Mouse (Mus musculus) CH12.LX (cell line): Measurements from ENCODE around the gene Ttll13. TPM values are rescaled to one million over a fixed set of nuclear protein-coding genes. Genes with fewer than 3 reads are reported as not detected.

Experiments used
- DNase-seq: peaks from one replicate; pipeline ENCODE4 v3.0.0-alpha.2; 2013; ENCODE audit errors: extremely low read depth
- H3K27ac ChIP-seq: 2 replicates; pipeline ENCODE4 v1.5.1; 2012; ENCODE audit warnings: low read depth, mild to moderate bottlenecking, control low read depth, moderate library complexity; ENCODE audit not compliant: insufficient read depth
- H3K27me3 ChIP-seq: replicated peaks from 2 replicates; pipeline ENCODE3; 2012; ENCODE audit warnings: inconsistent platforms
- H3K36me3 ChIP-seq, 2 experiments: replicated peaks in 1 of 2; 2 replicates each; pipeline versions ENCODE3 to v1.6.1; 2012; ENCODE audit warnings: inconsistent platforms in 1 of 2, low read length in 1 of 2, mild to moderate bottlenecking in 1 of 2, mixed read lengths in 1 of 2, moderate library complexity in 1 of 2; ENCODE audit not compliant: control insufficient read depth in 1 of 2, insufficient read depth in 1 of 2
- H3K4me1 ChIP-seq, 2 experiments: 2 replicates each; pipeline ENCODE4 v1.6.1; 2012; ENCODE audit warnings: inconsistent platforms in 1 of 2, moderate library complexity in 1 of 2; ENCODE audit not compliant: insufficient read depth in 2 of 2, control insufficient read depth in 1 of 2
- H3K4me2 ChIP-seq: 2 replicates; pipeline ENCODE4 v1.6.1; 2012; ENCODE audit warnings: low read depth, mild to moderate bottlenecking, control low read depth; ENCODE audit not compliant: poor library complexity, insufficient read depth, severe bottlenecking
- H3K4me3 ChIP-seq, 3 experiments: fragments of 150-350 bp in 1 of 3; sonication (generic) in 1 of 3; replicated peaks in 1 of 3; 2 replicates each; pipeline versions ENCODE3 to v1.5.1; 2011 to 2012; ENCODE audit warnings: low read depth in 2 of 3, low read length in 2 of 3, mild to moderate bottlenecking in 2 of 3, moderate library complexity in 2 of 3, control low read depth in 1 of 3, improper control_type of control experiment in 1 of 3, inconsistent platforms in 1 of 3, mixed read lengths in 1 of 3; ENCODE audit not compliant: poor library complexity in 1 of 3
- H3K79me2 ChIP-seq: replicated peaks from 2 replicates; pipeline ENCODE4 v1.6.1; 2012; ENCODE audit warnings: mild to moderate bottlenecking, moderate library complexity; ENCODE audit not compliant: control insufficient read depth, poor library complexity, insufficient read depth, severe bottlenecking; ENCODE audit errors: extremely low read depth
- H3K9ac ChIP-seq: 2 replicates; pipeline ENCODE4 v1.6.1; 2012; ENCODE audit warnings: low read depth, mild to moderate bottlenecking, control low read depth, moderate library complexity; ENCODE audit not compliant: insufficient read depth
- H3K9me3 ChIP-seq: replicated peaks from 2 replicates; pipeline ENCODE3; 2012; ENCODE audit warnings: low read length, inconsistent platforms, mixed read lengths
- CTCF ChIP-seq, 2 experiments: IDR thresholded peaks in 1 of 2; conservative IDR thresholded peaks in 1 of 2; 2 replicates each; pipeline ENCODE4 v1.5.1; 2011 to 2012; ENCODE audit warnings: low read depth in 2 of 2, low read length in 2 of 2, improper control_type of control experiment in 1 of 2, inconsistent platforms in 1 of 2, mild to moderate bottlenecking in 1 of 2, moderate library complexity in 1 of 2
- ETS1 ChIP-seq: conservative IDR thresholded peaks from 2 replicates; pipeline ENCODE4 v1.6.1; 2012; ENCODE audit warnings: low read depth, mild to moderate bottlenecking, inconsistent platforms, low read length, improper control_type of control experiment, moderate library complexity
- dilution Hi-C: fragments of 300-500 bp; cut with MboI; formaldehyde crosslinking; loops from 2 replicates; pipeline ENCODE4 v1.14.3; 2020; ENCODE audit warnings: low sequenced_read_pairs; ENCODE audit not compliant: extremely low pct_unique_long_range_greater_than_20kb, extremely low pct_ligation_motif_present
- in situ Hi-C: fragments of 300-500 bp; cut with MboI; formaldehyde crosslinking; loops from 3 replicates; pipeline ENCODE4 v1.14.3; 2019; ENCODE audit warnings: low sequenced_read_pairs, low pct_ligation_motif_present, low pct_unique_long_range_greater_than_20kb, mixed read lengths
- polyA plus RNA-seq: library from polyadenylated mRNA; unstranded; fragments of >175 nt; gene quantifications from 2 replicates; pipeline ENCODE4 v1.2.1, GENCODE M21; 2012; ENCODE audit warnings: low read depth; ENCODE audit not compliant: insufficient read length
- total RNA-seq, 2 experiments: library from RNA; depleted of rRNA; stranded (reverse); fragments of 300-350 nt in 1 of 2; fragments of >200 nt in 1 of 2; gene quantifications; 2 replicates each; pipeline ENCODE4 v1.2.3; 2012 to 2014

The Ttll13 gene
- total and polyA plus RNA-seq, 3 experiments, result 0.59 TPM; not detected in 2

DNA sequence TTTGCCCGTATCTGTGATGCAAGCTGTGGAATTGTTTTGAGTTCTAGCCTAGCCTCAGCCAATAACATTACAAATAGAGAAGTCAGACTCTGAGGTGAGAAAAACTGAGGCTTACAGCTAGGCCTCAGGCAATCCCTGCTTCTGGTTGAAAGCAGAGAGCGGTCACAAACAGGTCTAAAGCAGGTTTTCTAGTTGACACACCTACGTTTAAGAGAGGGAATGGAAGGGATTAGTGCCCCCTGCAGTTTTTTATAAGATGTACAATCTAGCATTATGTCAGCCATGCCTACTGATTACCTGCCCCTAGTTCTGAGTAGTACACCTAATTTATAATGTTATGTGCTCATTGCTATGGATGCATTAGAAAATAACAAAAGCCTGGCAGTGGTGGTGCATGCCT is 61.6 kb downstream of the Ttll13 start:
- in situ Hi-C loops, result no loop called here
- Histone ChIP-seq H3K4me3 (no peak overlapping the region), H3K79me2 (peaks cover 7% of the 10 kb centered on the region; the same call in 1 of the 2 replicates), H3K4me2 (no peak overlapping the region), H3K27ac (no peak overlapping the region), H3K4me1 (no peaks in the 10 kb centered on the region), H3K27me3 (no peaks in the 10 kb centered on the region), H3K9ac (no peak overlapping the region), H3K9me3 (no peaks in the 10 kb centered on the region), H3K36me3 (peaks cover 84 to 96% of the 10 kb centered on the region in 2 experiments)
- TF ChIP-seq ETS1, result no peak
- TF ChIP-seq CTCF (conservative IDR thresholded peaks at IDR 0.05 in 1 of 2, IDR thresholded peaks at IDR 0.05 in 1 of 2; ENCODE audit: low read depth in 2 of 2, low read length in 2 of 2), result peak in 1 of 2 experiments; percentile 7; a peak in 1 of 4 replicates
- dilution Hi-C loops, result no loop called here
- DNase-seq, result no peak

Other genes with a start within 250 kb of the Ttll13 start
- 16.2 and 16.3 TPM in 2 replicates for gene Zfp710, start 221.6 kb upstream of the Ttll13 start, total RNA-seq (2012; rRNA removed)
- gene Zfp710, start 221.6 kb upstream of the Ttll13 start, total RNA-seq (2014; rRNA removed), result 6.1 and 7.6 TPM in 2 replicates
- gene Zfp710, start 221.6 kb upstream of the Ttll13 start, polyA plus RNA-seq, result 12.1 and 14.4 TPM in 2 replicates
- gene Idh2, start 131.0 kb upstream of the Ttll13 start, total RNA-seq (2012; rRNA removed), result 71.1 and 96.4 TPM in 2 replicates
- 20.8 and 21.5 TPM in 2 replicates for gene Idh2, start 131.0 kb upstream of the Ttll13 start, total RNA-seq (2014; rRNA removed)
- gene Idh2, start 131.0 kb upstream of the Ttll13 start, polyA plus RNA-seq, result 13.6 and 21.1 TPM in 2 replicates
- gene Sema4b, start 59.5 kb upstream of the Ttll13 start, total RNA-seq (2012; rRNA removed), result 8.6 and 9.4 TPM in 2 replicates
- gene Sema4b, start 59.5 kb upstream of the Ttll13 start, total RNA-seq (2014; rRNA removed), result 1.3 and 1.5 TPM in 2 replicates
- 5.2 and 6.7 TPM in 2 replicates for gene Sema4b, start 59.5 kb upstream of the Ttll13 start, polyA plus RNA-seq
- gene Cib1, start 13.6 kb upstream of the Ttll13 start, total RNA-seq (2012; rRNA removed), result 69.6 and 73.1 TPM in 2 replicates
- 29.1 and 29.5 TPM in 2 replicates for gene Cib1, start 13.6 kb upstream of the Ttll13 start, total RNA-seq (2014; rRNA removed)
- 48.1 and 51.8 TPM in 2 replicates for gene Cib1, start 13.6 kb upstream of the Ttll13 start, polyA plus RNA-seq
- gene Gdpgp1, start 13.5 kb upstream of the Ttll13 start, total RNA-seq (2012; rRNA removed), result 3.6 and 4.2 TPM in 2 replicates
- 1.9 and 2.0 TPM in 2 replicates for gene Gdpgp1, start 13.5 kb upstream of the Ttll13 start, total RNA-seq (2014; rRNA removed)
- gene Gdpgp1, start 13.5 kb upstream of the Ttll13 start, polyA plus RNA-seq, result 2.9 and 3.0 TPM in 2 replicates
- gene Ngrn, start 14.8 kb downstream of the Ttll13 start, total RNA-seq (2012; rRNA removed), result 32.1 and 33.3 TPM in 2 replicates
- 43.2 and 45.6 TPM in 2 replicates for gene Ngrn, start 14.8 kb downstream of the Ttll13 start, total RNA-seq (2014; rRNA removed)
- 28.3 and 30.9 TPM in 2 replicates for gene Ngrn, start 14.8 kb downstream of the Ttll13 start, polyA plus RNA-seq
- gene Vps33b, start 23.3 kb downstream of the Ttll13 start, total RNA-seq (2012; rRNA removed), result 20.6 and 23.2 TPM in 2 replicates
- 15.5 and 15.8 TPM in 2 replicates for gene Vps33b, start 23.3 kb downstream of the Ttll13 start, total RNA-seq (2014; rRNA removed)
- gene Vps33b, start 23.3 kb downstream of the Ttll13 start, polyA plus RNA-seq, result 16.6 and 20.4 TPM in 2 replicates
- 52.5 and 64.8 TPM in 2 replicates for gene Prc1, start 48.1 kb downstream of the Ttll13 start, total RNA-seq (2012; rRNA removed)
- gene Prc1, start 48.1 kb downstream of the Ttll13 start, total RNA-seq (2014; rRNA removed), result 83.0 and 84.4 TPM in 2 replicates
- gene Prc1, start 48.1 kb downstream of the Ttll13 start, polyA plus RNA-seq, result 75.6 and 80.4 TPM in 2 replicates
- gene Rccd1, start 78.1 kb downstream of the Ttll13 start, total RNA-seq (2012; rRNA removed), result 16.4 and 18.3 TPM in 2 replicates
- gene Rccd1, start 78.1 kb downstream of the Ttll13 start, total RNA-seq (2014; rRNA removed), result 14.1 and 18.5 TPM in 2 replicates
- 17.4 and 21.0 TPM in 2 replicates for gene Rccd1, start 78.1 kb downstream of the Ttll13 start, polyA plus RNA-seq
- 21.8 and 22.6 TPM in 2 replicates for gene Unc45a, start 94.6 kb downstream of the Ttll13 start, total RNA-seq (2012; rRNA removed)
- gene Unc45a, start 94.6 kb downstream of the Ttll13 start, total RNA-seq (2014; rRNA removed), result 7.9 and 13.8 TPM in 2 replicates
- gene Unc45a, start 94.6 kb downstream of the Ttll13 start, polyA plus RNA-seq, result 16.8 and 22.2 TPM in 2 replicates
- gene Hddc3, start 96.7 kb downstream of the Ttll13 start, total RNA-seq (2012; rRNA removed), result 9.6 and 12.6 TPM in 2 replicates
- 3.1 and 5.5 TPM in 2 replicates for gene Hddc3, start 96.7 kb downstream of the Ttll13 start, total RNA-seq (2014; rRNA removed)
- gene Hddc3, start 96.7 kb downstream of the Ttll13 start, polyA plus RNA-seq, result 2.6 and 4.6 TPM in 2 replicates
- gene Man2a2, start 125.0 kb downstream of the Ttll13 start, total RNA-seq (2012; rRNA removed), result 46.3 and 48.3 TPM in 2 replicates
- 12.5 and 14.3 TPM in 2 replicates for gene Man2a2, start 125.0 kb downstream of the Ttll13 start, total RNA-seq (2014; rRNA removed)
- gene Man2a2, start 125.0 kb downstream of the Ttll13 start, polyA plus RNA-seq, result 33.6 and 44.3 TPM in 2 replicates
- gene Fes, start 141.6 kb downstream of the Ttll13 start, total RNA-seq (2012; rRNA removed), result 7.1 and 9.8 TPM in 2 replicates
- gene Fes, start 141.6 kb downstream of the Ttll13 start, total RNA-seq (2014; rRNA removed), result 4.3 and 6.5 TPM in 2 replicates
- 11.7 and 16.2 TPM in 2 replicates for gene Fes, start 141.6 kb downstream of the Ttll13 start, polyA plus RNA-seq
- gene Furin, start 159.1 kb downstream of the Ttll13 start, total RNA-seq (2012; rRNA removed), result 11.1 and 13.5 TPM in 2 replicates
- gene Furin, start 159.1 kb downstream of the Ttll13 start, total RNA-seq (2014; rRNA removed), result 1.1 and 1.5 TPM in 2 replicates
- gene Furin, start 159.1 kb downstream of the Ttll13 start, polyA plus RNA-seq, result 17.0 and 20.9 TPM in 2 replicates